Mouse (Mus musculus) frontal cortex, adult 2 months (tissue): Measurements from ENCODE around the gene Bckdha. TPM values are rescaled to one million over a fixed set of nuclear protein-coding genes. Genes with fewer than 3 reads are reported as not detected.

Source experiments
- DNase-seq, 2 experiments: peaks; one replicate each; pipeline ENCODE4 v3.0.0; 2022; ENCODE audit warnings: low spot score in 1 of 2; ENCODE audit errors: extremely low spot score in 1 of 2
- polyA plus RNA-seq: library from polyadenylated mRNA; depleted of rRNA; stranded (reverse); fragments of >200 nt; gene quantifications from 2 replicates; pipeline ENCODE4 v1.2.3, GENCODE M21; 2012

The Bckdha gene
- polyA plus RNA-seq, 1 experiment = 71.9 TPM

DNA sequence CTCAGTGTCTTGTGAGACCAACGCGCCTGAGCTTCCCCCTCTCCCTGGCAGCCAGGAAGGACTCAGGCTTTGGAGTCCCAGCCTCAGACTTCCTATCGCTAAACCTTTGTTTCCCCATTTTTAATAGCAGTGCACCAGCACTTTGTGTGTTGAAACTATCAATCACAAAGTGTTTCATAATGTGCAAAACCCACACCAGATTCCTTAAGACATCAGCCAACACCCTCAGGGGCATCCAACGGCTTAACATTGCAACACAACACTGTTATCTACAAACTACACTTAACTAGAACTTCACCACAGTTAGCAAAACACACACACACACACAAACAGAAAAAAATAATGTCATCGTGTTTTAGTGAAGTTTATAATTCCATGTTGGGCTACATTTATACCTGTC lies 8.9 kb downstream of the Bckdha start:
- DNase-seq = no peak

- no peak for DNase-seq
Observed at GRCm38 (mm10) chr7:25647574-25648123, 11.1 kb downstream of the Bckdha start.

DNA sequence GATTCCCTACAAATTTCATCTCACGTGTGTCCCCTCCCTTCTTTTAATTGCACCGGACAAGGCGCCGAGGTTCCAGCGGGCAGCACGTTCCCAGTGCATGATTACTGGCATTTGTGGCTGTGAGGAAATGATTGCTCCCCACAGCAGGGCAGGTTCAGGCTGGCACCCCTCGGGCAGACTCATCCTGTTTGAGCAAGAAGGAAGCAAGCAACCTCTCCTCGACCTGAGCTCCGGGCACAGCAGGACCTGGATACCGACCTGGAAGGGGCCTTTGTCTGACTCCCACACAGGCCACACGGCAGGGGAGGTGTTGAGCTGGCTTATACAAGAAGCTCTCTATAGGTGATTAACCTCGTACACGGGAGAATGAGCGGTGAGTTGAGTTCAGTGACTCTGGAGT lies 13.7 kb downstream of the Bckdha start:
- DNase-seq = no peak

GRCm38 (mm10) chr7:25644631-25645030 lies 14.2 kb downstream of the Bckdha start:
- no peak for DNase-seq

- DNase-seq = no peak
Observed at GRCm38 (mm10) chr7:25644136-25644535, 14.6 kb downstream of the Bckdha start.

DNA sequence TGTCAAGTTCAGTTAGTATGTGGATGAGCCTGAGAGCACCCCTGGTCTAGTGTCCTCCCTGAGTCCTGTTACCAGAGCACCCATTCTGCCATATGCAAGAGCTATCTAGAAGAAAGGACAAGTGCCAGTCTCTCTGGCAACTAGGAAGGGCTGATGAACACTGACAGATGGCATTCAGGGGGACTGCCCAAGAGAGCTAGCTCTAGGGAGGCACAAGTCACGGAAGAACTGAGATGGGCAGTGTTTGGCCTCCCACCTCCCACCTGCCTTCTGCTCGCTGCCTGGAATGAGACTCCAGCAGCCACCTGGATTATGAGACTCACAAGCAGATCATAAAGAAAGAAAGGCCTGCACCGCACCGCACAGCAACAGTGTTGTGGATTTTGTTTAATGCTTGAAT lies 19.0 kb downstream of the Bckdha start:
- DNase-seq = peak; percentile 52 to 59

DNA sequence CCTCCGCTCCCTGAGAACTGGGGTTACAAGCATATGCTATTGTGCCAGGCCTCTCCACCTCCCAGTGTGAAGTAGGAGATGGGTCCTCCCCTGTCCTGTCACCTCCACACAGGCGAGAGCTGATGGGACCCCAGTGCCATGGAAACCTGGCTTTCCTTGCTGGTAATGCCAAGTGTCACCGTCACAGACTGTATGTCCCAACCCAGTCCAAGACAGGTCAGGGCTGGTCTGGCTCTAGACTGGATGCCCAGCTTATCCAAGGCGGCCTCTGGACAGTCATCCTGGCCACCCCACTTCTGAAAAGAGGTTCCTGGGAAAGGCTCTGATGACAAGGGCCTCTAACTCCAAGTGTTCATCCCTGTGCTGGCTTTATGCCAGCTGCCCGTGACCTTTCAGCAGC lies 21.7 kb downstream of the Bckdha start:
- DNase-seq = no peak

GRCm38 (mm10) chr7:25636373-25636772 lies 22.4 kb downstream of the Bckdha start:
- no peak for DNase-seq

DNA sequence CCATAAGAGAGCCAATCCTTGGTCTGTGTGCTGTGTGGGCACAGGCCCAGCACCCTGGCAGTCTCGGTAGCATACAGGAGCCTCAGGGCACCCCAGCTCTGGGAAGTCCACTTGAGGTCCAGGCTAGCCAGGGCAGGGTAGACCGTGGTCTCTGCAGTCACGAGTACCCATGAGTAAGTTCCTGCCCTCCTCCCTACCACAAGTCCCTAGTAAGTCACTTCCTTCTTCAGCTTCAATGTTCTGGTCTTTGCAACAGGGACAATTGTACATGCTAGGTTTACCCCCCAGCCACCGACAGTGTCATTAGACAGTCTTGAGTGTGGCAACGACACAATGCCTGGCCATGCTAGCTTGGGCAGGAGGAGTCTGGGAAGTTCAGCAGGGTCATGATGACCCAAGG lies 26.1 kb downstream of the Bckdha start:
- no peak for DNase-seq

- no peak for DNase-seq
Observed at GRCm38 (mm10) chr7:25628323-25628620, 30.5 kb downstream of the Bckdha start.

GRCm38 (mm10) chr7:25627431-25628322 lies 31.1 kb downstream of the Bckdha start:
- no peak for DNase-seq

DNA sequence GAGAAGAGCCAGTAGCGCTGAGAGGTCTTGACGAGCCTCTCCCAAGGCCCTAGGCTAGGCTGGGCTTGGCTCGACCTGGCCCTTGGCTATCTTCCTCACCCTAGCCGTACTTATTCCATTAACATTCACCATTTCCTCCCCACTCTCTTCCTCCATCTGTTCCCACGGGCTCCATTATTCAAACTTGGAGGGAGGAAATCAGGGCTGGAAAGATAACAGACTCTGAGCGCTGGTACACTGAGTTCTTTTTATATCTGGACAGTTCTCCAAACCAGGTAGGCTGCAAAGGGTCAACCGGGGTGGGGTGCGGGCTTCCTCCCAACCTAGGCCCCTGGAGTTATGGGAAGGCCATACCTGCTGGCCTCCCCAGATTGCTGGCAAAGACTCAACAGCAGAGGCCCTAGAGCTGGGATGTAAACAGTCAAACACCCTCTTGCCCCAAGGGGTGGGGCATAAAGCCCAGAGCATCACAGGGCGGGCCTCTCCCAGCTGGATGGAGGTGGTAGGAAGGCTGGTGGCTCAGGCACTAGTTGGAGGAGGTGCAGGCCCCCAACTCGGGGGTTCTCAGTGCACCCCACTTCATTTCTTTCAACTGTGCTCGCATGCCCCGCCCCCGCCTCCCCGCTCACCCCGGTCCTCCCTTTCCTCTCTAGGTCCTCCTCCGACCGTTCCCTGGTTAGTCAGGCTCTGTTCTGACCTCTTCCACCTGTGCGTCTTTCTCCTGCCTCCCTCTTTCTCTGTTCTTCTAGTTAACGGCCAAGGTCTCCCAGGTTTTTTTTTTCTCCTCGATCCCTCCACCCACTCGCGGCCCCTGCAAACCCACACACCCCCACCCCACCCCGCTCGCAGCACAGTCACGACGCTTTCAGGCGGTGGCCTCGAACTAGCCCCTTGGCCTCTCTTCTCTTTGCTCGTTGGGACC lies 32.0 kb downstream of the Bckdha start, which contains the start of gene B3gnt8:
TSS of gene B3gnt8 (plus strand) at position 146 of the 922 bp plus-strand sequence.
- no peak for DNase-seq

DNA sequence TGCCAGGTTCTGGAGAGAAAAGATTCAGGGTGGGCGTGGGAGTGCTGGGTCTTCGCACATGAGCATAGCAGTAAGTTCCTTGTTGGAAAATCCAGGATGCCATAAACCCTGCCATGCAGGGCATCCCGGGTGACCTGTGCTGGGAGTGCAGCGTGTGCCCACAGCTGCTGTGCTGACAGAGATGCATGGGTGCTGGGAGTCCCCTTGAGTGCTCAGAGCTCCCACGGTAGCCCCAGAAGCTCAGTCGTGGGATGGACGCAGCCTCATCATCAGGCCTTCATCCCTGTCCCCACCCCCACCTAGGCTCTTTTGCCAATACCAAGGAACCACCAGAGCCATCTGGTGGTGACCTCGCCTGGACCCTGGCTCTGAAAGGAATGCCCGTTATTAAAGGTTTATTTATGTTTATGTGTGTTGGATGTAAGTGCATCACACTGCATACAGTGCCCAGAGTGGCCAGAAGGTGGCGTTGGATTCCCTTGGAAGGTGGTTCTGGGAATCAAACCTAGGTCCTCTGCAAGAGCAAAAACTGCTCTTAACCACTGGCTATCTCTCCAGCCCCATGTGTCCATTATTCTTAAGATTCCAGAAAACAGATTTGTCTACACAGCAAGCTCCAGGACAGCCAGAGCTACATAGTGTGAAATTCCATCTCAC lies 33.1 kb downstream of the Bckdha start:
- no peak for DNase-seq

DNA sequence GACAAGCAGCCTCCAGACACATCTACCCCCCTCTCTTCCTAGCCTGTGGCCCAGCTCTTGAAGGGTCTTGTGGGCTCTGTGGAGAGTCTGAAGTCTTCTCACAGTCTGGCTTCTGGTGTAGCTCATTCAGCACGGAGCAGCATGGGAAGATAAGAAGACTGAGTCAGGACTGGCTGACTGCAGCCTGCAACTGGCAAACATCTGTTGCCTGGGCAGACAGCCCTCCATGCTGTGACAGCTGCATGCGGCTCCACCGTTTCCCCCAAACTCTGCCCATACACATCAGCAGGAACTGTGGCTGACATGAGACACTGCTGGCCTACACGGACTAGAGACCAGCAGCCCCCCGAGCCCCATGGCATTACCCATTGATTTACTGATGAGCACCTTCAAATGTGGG lies 33.9 kb downstream of the Bckdha start:
- DNase-seq = no peak

DNA sequence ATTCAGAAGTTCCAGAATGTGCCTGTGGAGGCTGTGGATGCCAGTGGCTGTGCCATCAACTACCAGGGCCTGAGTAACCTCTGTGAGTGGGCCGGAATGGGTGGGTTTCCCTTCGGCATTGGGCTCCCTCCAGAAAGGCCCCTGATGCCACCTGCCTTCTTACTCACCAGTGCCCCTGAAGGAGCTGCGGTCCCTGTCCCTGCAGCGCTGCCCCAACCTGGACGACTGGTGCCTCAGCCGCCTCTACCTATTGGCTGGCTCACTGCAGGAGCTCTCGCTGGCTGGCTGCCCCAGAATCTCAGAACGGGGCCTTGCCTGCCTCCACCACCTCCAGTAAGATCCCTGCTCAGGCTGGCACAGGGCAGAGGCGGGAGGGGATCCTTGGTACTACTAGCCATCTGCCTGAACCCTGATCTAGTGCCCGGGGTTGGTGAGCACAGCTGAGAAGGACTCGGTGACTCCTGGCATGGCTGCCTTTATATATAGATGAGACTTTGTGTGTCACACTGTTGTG lies 34.9 kb downstream of the Bckdha start:
- no peak for DNase-seq

GRCm38 (mm10) chr7:25620751-25621150 lies 38.0 kb downstream of the Bckdha start:
- no peak for DNase-seq

- DNase-seq = no peak
Observed at GRCm38 (mm10) chr7:25620101-25620500, 38.7 kb downstream of the Bckdha start.

DNA sequence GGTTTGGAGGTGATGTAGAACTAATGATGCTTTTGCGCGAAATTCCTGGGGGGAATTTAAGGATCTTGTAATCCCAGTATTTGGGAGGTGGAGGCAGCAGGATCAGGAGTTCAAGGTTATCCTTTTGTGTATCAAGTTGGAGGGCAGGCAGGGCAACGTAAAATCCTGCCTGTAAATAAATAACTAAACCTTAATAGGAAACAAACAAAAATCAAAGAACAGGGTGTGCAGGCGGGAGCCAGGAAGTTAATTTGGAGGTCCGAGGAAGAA lies 39.1 kb downstream of the Bckdha start:
- no peak for DNase-seq

DNA sequence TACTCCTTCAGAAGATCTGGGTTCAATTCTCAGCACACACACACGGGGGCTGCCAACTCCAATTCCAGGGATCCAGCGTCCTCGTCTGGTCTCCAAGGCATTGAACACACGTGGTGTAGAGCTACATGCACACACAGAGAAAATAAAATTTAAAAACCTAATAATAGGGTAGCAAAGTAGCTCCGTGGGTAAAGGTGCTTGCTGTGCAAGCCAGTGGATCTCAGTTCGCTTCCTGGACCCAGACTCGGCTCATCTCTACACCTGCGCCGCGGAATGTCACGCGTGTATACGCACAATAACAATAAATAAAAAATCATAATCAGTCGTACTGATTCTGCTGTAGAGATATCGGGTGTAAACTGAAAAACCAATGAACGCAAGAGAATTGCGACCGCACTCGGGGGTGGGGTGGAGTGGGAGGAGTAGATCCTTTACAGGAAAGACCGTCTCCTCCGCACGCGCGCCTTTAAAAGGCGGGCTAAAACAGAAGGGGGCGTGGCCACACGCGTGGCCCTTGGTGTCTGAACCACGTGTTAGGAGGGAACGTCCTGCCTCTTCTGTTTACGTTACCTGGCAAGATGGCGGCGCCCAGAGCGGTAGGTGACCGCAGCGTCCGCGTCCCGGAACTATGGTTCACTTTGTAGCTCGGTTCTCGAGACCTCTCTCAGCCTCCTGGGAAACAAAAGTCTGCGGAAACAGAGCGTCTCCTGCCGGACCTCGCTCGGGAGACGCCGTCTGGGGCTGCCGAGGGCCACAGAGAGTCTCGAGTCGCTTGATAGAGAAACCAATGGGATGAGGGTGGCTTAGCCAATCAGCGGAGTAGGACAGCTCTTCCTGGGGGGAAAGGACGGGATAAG lies 39.7 kb downstream of the Bckdha start, which contains the start of gene Dmac2:
TSS of gene Dmac2 (plus strand) at position 550 of the 857 bp plus-strand sequence.
- peak; percentile 92 to 95 for DNase-seq
